Mouse (Mus musculus) hindbrain, embryonic 16.5 days (tissue): ENCODE measurements at regions not wholly inside any gene's neighbourhood (a gene's known extent, or its start where the extent isn't known, plus 50 kb on each side); places are given as distances from the start of the nearest gene placed in this dataset.

ENCODE experiments used
- ATAC-seq: fragments of 200-750 bp; cut with Nextera tagmentation; 2 replicates; pipeline ENCODE4 v1.8.0; 2017; ENCODE audit warnings: moderate TSS enrichment, moderate library complexity
- H3K27ac ChIP-seq: fragments of 300-500 bp; sonication (generic); 2 replicates; pipeline ENCODE4 v1.5.1; 2014; ENCODE audit warnings: low read depth, mild to moderate bottlenecking, control low read depth, low read length, moderate library complexity
- H3K27me3 ChIP-seq: fragments of 300-500 bp; sonication (generic); replicated peaks from 2 replicates; pipeline ENCODE4 v1.6.1; 2014; ENCODE audit warnings: low read length; ENCODE audit not compliant: control insufficient read depth, insufficient read depth
- H3K36me3 ChIP-seq: fragments of 300-500 bp; sonication (generic); 2 replicates; pipeline ENCODE4 v1.6.1; 2014; ENCODE audit warnings: mild to moderate bottlenecking, low read length, moderate library complexity, mixed read lengths; ENCODE audit not compliant: control insufficient read depth, insufficient read depth
- H3K4me1 ChIP-seq: fragments of 300-500 bp; sonication (generic); 2 replicates; pipeline ENCODE4 v1.6.1; 2014; ENCODE audit warnings: low read depth, low read length; ENCODE audit not compliant: control insufficient read depth, insufficient read depth
- H3K4me2 ChIP-seq: fragments of 300-500 bp; sonication (generic); 2 replicates; pipeline ENCODE4 v1.6.1; 2014; ENCODE audit warnings: mild to moderate bottlenecking, low read length, control low read depth, moderate library complexity
- H3K4me3 ChIP-seq: fragments of 300-500 bp; sonication (generic); 2 replicates; pipeline ENCODE4 v1.5.1; 2014; ENCODE audit warnings: mild to moderate bottlenecking, low read length, control low read depth, moderate library complexity
- H3K9ac ChIP-seq: fragments of 300-500 bp; sonication (generic); 2 replicates; pipeline ENCODE4 v1.6.1; 2014; ENCODE audit warnings: low read depth, mild to moderate bottlenecking, control low read depth, low read length, moderate library complexity
- H3K9me3 ChIP-seq: fragments of 300-500 bp; sonication (generic); 2 replicates; pipeline ENCODE4 v1.6.1; 2014; ENCODE audit warnings: mild to moderate bottlenecking, low read length, moderate library complexity; ENCODE audit not compliant: control insufficient read depth
- WGBS: fragments of 180-500 bp; shearing (Covaris S2); extraction: QIAGEN DNeasy Blood & Tissue Kit; methylation state at CpG from one replicate; pipeline ENCODE4 v1.1.7; 2014; 5-methylcytosine and 5-hydroxymethylcytosine counted together

DNA sequence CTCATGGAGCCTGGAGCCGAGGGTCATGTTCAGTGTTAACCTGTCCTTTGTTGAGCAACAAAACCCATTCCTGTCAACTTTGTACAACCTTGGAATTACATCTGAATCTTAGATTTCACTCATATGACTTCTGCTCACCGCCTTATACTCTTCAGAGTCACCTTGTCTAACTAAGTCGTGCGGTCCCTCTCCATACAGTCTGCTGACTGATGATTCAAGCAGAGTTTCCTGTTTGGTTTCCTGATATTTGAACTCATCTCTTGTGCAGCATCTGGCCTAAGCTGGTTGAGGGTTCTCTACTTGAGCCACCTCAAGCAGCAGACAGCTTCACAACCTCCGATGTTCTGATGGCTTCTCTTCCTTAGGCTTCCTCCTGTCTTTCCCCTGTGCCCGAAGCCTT lies 78.3 kb upstream of the Ccn6 start:
- no peak overlapping the region for H3K27ac ChIP-seq
- no peaks in the 10 kb centered on the region for H3K36me3 ChIP-seq
- H3K9ac ChIP-seq: no peak overlapping the region
- ATAC-seq: no peak
- H3K27me3 ChIP-seq: no peaks in the 10 kb centered on the region
- H3K9me3 ChIP-seq: no peaks in the 10 kb centered on the region
- 84% methylated on average over 6 of the region's 6 CpGs for WGBS
- no peak overlapping the region for H3K4me2 ChIP-seq
- H3K4me3 ChIP-seq: no peak overlapping the region
- peaks cover 9% of the 10 kb centered on the region for H3K4me1 ChIP-seq

DNA sequence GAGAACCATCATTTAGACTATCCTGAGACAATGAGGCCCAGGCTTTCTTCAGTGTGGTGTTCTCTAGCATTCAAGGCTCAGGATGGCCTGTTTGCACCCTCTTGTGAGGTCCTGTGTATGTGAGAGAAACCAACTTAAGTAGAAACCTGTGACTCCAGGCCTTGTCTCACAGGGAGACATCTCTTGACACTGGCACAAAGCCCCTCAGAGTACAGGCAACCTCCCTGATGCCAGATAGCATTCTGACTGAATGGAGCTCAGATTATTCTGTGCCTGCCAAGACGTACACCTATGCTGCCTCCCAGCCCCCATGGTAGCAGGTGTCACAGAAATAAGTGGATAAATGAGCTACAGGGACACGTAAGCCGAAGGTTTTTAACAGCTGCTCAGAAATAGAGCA lies 77.9 kb upstream of the Ccn6 start:
- Histone ChIP-seq H3K9ac (no peak overlapping the region; the same call in 1 of the 2 replicates), H3K4me2 (no peak overlapping the region), H3K4me1 (peaks cover 9% of the 10 kb centered on the region), H3K27ac (no peak overlapping the region), H3K4me3 (no peak overlapping the region), H3K27me3 (no peaks in the 10 kb centered on the region), H3K36me3 (no peaks in the 10 kb centered on the region), H3K9me3 (no peaks in the 10 kb centered on the region)
- WGBS: 54% methylated on average over 3 of the region's 3 CpGs
- ATAC-seq: no peak

DNA sequence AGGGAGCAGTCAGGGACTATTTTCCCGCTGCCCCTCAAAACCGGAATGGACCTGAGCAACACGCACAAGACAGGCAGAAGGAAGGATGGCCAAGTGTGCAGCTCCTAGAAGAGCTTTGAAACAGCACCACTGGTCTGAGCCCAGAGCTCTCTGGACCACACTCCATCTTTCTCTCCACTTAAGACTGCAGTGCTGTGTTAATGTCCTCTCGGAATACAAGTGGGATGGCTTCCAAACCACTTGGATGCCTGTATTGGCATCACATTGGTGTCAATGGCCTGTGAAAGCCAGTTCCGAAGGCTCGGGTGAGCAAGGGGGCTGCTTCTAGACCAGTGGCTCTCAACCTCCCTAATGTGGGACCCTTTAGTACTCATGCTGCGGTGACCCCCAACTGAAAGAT lies 77.4 kb upstream of the Ccn6 start:
- H3K4me2 ChIP-seq: no peak overlapping the region

DNA sequence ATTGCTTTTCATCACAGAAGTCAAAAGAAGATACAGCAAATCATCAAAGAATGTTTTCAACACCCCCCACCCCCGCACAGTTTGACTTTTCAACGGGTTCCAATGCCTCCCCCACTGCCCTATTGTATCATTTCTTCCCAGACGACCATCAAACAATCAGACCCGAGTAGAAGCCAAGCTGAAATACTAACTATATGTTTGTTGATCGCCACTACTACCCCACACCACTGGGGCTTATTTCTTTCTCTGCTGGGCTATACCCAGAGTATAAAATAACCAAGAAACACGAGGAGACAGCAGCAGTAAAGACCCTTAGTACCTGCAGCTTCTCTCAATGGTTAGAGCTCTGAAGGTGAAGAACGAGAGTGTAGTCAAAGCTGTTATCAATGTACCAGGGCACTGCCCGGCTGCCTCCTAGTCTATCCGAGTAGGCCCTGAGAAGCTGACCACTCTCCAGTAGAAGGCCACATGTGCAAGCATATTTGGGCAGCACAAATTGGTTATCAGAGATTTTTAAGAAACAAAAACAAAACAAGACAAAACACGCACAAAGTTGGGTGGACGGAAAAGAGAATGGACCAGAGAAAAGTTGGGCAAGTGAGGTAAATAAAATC lies 76.7 kb upstream of the Ccn6 start:
- Histone ChIP-seq H3K27ac (0 out of 2 replicates have a peak overlapping the region, but pooled peaks have one; percentile 42), H3K9ac (peak overlapping the region; percentile 35; the same call in 1 of the 2 replicates), H3K9me3 (no peaks in the 10 kb centered on the region), H3K36me3 (no peaks in the 10 kb centered on the region), H3K4me1 (peaks cover 9% of the 10 kb centered on the region), H3K27me3 (no peaks in the 10 kb centered on the region), H3K4me2 (peak overlapping the region; percentile 44), H3K4me3 (no peak overlapping the region)
- WGBS: 41% methylated on average over 11 of the region's 11 CpGs
- peak; percentile 68 for ATAC-seq

More for the DNA sequence above, 77.4 kb upstream of the Ccn6 start:
- no peak overlapping the region for H3K9ac ChIP-seq
- no peak overlapping the region for H3K27ac ChIP-seq
- peaks cover 9% of the 10 kb centered on the region for H3K4me1 ChIP-seq
- H3K36me3 ChIP-seq: no peaks in the 10 kb centered on the region
- H3K4me3 ChIP-seq: no peak overlapping the region
- 78% methylated on average over 7 of the region's 7 CpGs for WGBS
- H3K27me3 ChIP-seq: no peaks in the 10 kb centered on the region
- H3K9me3 ChIP-seq: no peaks in the 10 kb centered on the region
- peak; percentile 15; the same call in 1 of the 2 replicates for ATAC-seq

DNA sequence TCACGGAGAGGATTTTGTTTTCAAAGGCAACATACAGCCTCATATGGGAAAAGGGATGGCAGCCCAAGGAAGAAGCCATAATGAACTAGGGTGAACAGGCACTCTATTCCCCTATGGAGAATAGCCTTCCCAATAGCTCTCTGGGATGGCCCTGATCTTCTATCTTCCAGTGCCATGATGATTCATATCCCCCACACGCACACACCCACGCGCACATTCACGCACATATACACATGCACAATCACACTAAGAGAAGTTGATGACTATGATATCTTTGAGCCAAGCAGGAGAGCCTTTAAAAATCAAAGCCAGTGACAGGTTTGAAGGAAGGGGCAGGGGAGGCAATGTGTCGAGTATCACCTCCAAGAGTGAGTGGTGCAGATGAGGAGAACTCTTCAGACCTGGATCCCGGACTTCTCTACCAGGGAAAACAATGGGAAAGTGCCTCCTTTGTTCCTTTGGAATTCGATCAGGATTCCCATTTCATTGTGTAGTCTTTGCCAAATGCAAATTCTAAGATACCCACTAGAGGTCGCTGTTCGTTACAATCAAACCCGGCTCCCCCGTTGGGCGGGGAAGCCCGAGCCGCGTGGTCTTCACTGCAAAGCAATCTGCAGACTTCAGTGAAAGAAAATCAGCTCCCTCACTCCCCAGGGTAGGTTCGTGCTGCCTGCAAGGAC lies 76.0 kb upstream of the Ccn6 start:
- Histone ChIP-seq H3K4me2 (peak overlapping the region; percentile 44), H3K9me3 (no peaks in the 10 kb centered on the region), H3K27me3 (no peaks in the 10 kb centered on the region), H3K27ac (peak overlapping the region; percentile 64), H3K4me1 (peaks cover 9% of the 10 kb centered on the region), H3K4me3 (no peak overlapping the region), H3K36me3 (no peaks in the 10 kb centered on the region), H3K9ac (peak overlapping the region; percentile 58)
- peak; percentile 91 for ATAC-seq
- WGBS: 19% methylated on average over 17 of the region's 17 CpGs

DNA sequence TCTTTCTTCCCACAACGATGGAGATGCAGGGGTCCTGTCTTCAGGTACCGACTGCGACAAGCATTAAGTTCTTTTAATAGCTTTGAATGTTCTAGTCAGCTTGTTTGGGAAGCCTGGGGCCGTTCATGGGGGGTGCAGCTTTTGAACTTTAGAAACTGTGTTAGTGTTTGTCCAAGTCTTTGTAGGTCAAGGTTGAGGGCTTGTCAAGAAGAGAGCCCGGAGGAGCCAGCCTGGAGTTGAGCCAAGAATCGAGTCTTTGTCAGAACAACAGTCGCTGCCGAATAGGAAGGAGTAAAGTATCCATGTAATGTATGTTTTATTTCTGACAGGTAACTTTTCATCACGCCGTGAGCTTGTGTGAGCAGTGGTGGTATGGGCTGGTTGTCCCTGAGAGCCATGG lies 75.0 kb upstream of the Ccn6 start:
- ATAC-seq: no peak
- Histone ChIP-seq H3K27ac (no peak overlapping the region), H3K36me3 (no peaks in the 10 kb centered on the region), H3K4me2 (no peak overlapping the region), H3K9ac (no peak overlapping the region), H3K4me3 (no peak overlapping the region), H3K4me1 (peaks cover 9% of the 10 kb centered on the region), H3K27me3 (no peaks in the 10 kb centered on the region), H3K9me3 (no peaks in the 10 kb centered on the region)
- 60% methylated on average over 10 of the region's 10 CpGs for WGBS

DNA sequence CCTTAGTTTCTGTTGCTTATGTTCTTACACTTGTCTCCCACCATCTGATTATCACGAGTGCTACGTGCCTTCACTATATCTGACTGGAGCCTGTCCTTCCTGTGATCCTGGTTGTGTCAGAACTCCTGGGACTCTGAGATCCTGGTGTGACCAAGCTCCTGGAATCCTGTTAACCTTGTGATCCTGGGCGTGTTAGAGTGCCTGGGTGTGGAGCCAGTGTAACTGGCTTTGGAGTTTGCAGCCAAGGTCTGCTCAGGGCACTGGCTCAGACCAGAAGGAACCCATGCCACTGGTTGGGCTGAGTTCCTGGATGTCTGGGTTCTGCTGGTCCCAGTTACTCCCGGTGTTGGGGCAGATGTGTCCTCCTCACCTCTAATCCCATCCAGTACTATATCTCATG lies 74.0 kb upstream of the Ccn6 start:
- Histone ChIP-seq H3K4me3 (no peak overlapping the region), H3K27ac (no peak overlapping the region), H3K4me1 (peaks cover 9% of the 10 kb centered on the region), H3K4me2 (no peak overlapping the region), H3K27me3 (no peaks in the 10 kb centered on the region), H3K9ac (no peak overlapping the region), H3K9me3 (no peaks in the 10 kb centered on the region), H3K36me3 (no peaks in the 10 kb centered on the region)
- WGBS: 96% methylated on average over 4 of the region's 4 CpGs
- no peak for ATAC-seq

DNA sequence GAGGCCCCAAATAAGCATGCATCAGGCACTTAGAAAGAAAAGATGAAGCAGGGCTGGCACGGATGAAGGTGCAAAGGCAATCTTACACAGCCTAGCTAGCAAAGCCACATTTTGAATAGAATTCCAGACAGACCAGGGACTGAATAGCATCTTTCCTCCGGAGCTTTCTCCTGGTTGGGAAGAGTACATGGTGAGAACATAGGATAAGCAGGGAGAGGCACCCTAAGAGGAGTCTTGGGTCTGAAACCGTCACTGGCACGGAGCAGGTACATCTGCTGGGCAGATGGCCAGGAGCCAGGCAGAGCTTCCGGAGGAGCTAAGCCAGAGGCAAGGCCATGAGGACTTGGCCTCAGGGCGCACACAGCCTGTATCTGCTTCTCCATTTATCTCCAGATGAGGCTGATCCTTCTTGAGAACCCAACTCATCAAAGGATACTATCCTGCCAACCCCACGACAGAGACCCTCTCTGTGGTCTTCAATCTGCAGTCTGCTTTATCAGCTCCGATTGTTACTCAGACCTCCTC lies 70.4 kb upstream of the Ccn6 start:
- no peaks in the 10 kb centered on the region for H3K36me3 ChIP-seq
- no peak overlapping the region for H3K9ac ChIP-seq
- no peak overlapping the region; the same call in 1 of the 2 replicates for H3K27ac ChIP-seq
- no peak overlapping the region for H3K4me2 ChIP-seq
- no peaks in the 10 kb centered on the region for H3K9me3 ChIP-seq
- H3K4me3 ChIP-seq: no peak overlapping the region
- H3K4me1 ChIP-seq: peaks cover 2% of the 10 kb centered on the region; the same call in 1 of the 2 replicates
- ATAC-seq: no peak
- WGBS: 80% methylated on average over 8 of the region's 8 CpGs
- H3K27me3 ChIP-seq: no peaks in the 10 kb centered on the region

DNA sequence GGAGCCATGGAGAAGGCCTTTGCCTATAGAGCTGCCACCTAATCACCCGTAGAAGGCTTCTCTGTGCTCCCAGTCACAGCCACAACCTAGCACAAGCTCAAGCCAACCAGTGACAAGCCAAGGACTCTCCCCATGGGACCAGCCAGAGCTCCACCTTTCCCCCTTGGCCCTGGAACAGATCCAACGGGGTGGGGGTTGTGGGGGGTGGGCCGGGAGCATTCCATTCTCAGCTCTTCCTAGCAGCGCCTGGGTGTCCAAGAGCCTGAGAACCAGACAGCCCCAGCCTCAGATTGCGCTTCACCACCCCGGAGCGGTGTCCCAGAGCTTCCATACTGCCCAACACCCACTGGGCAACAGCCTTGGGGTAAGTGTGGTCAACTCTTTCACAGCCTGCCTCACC lies 69.6 kb upstream of the Ccn6 start:
- no peaks in the 10 kb centered on the region for H3K27me3 ChIP-seq
- H3K4me3 ChIP-seq: no peak overlapping the region
- peaks cover 7% of the 10 kb centered on the region for H3K4me1 ChIP-seq
- peak; percentile 48; the same call in 1 of the 2 replicates for ATAC-seq
- no peak overlapping the region for H3K4me2 ChIP-seq
- 82% methylated on average over 7 of the region's 7 CpGs for WGBS
- H3K36me3 ChIP-seq: no peaks in the 10 kb centered on the region
- no peak overlapping the region for H3K9ac ChIP-seq
- H3K27ac ChIP-seq: no peak overlapping the region
- no peaks in the 10 kb centered on the region for H3K9me3 ChIP-seq
